Mouse (Mus musculus): Measurements from ENCODE around the gene Hcn2. TPM values are rescaled to one million over a fixed set of nuclear protein-coding genes. Genes with fewer than 3 reads are reported as not detected.

Hcn2 gene
- polyA plus RNA-seq (2012; rRNA removed): 0.70 and 1.3 TPM in 2 replicates
- 0.18 and 0.21 TPM in 2 replicates for polyA plus RNA-seq (2014; fragmentation: Nextera tagmentation; extraction: Ambion mirVana)

- ATAC-seq (ENCODE audit: low FRiP score, low read depth): no peak
- peak within 1 kb of the TSS; percentile 48 for H3K9ac ChIP-seq (ENCODE audit: low read depth, low read length, severe bottlenecking)
- H3K27me3 ChIP-seq (ENCODE audit: control insufficient read depth, insufficient read depth, low read length): peaks cover 43% of the 10 kb centered on the region
- peak within 1 kb of the TSS; percentile 86 for H3K4me2 ChIP-seq (replicated peaks; ENCODE audit: low read depth, low read length, severe bottlenecking)
- no peak for TF ChIP-seq POLR2A (IDR thresholded peaks at IDR 0.05; ENCODE audit: borderline replicate concordance, extremely low read depth, insufficient read depth, insufficient read length)
- 4% methylated on average over 24 of the region's 91 CpGs for WGBS
- H3K27ac ChIP-seq (replicated peaks; ENCODE audit: low read depth, low read length): no peak within 1 kb of the TSS
- H3K4me3 ChIP-seq (replicated peaks; ENCODE audit: low read length): peak within 1 kb of the TSS; percentile 53
- no peak for DNase-seq (ENCODE audit: low spot score)
- peaks cover 9% of the 10 kb centered on the region; the same call in 1 of the 2 replicates for H3K4me1 ChIP-seq (ENCODE audit: control insufficient read depth, insufficient read depth, low read length)
- H3K9me3 ChIP-seq (ENCODE audit: control insufficient read depth, low read length): no peaks in the 10 kb centered on the region
- H3K36me3 ChIP-seq (ENCODE audit: control insufficient read depth, insufficient read depth, low read length): peaks cover 8% of the 10 kb centered on the region
Measured at GRCm38 (mm10) chr10:79716254-79716987, at the start of gene Hcn2. TSS of gene Hcn2 (plus strand) at chr10:79716634.

DNA sequence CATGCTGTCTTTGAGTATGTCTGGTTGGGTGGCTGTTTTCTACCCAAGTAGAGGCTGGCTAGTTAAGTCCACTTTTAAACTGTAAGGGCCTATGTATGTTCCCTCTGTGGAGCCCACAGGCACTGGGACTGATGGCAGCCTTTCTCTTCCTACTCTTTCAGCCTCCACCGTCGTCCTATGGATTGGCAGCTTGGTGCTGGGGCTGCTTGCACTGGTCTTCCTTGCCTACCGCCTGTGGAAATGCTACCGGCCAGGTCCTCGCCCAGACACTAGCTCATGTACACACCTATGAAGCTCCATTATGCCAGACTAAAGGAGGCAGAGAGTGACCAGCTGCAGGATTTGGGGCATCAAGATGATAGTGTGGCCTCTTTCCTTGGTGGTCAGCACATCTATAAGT lies 48.4 kb upstream of the Hcn2 start:
- peaks cover 2% of the 10 kb centered on the region; the same call in 1 of the 2 replicates for H3K36me3 ChIP-seq (ENCODE audit: control insufficient read depth, insufficient read depth, low read length)
- no peaks in the 10 kb centered on the region for H3K27me3 ChIP-seq (ENCODE audit: control insufficient read depth, insufficient read depth, low read length)
- H3K4me1 ChIP-seq (ENCODE audit: control insufficient read depth, insufficient read depth, low read length): peaks cover 6% of the 10 kb centered on the region
- H3K27ac ChIP-seq (replicated peaks; ENCODE audit: low read depth, low read length): no peak overlapping the region
- TF ChIP-seq POLR2A (IDR thresholded peaks at IDR 0.05; ENCODE audit: borderline replicate concordance, extremely low read depth, insufficient read depth, insufficient read length): no peak
- H3K9me3 ChIP-seq (ENCODE audit: control insufficient read depth, low read length): no peaks in the 10 kb centered on the region
- no peak for ATAC-seq (ENCODE audit: low FRiP score, low read depth)
- DNase-seq (ENCODE audit: low spot score): no peak
- no peak overlapping the region for H3K4me2 ChIP-seq (replicated peaks; ENCODE audit: low read depth, low read length, severe bottlenecking)
- WGBS: 79% methylated on average over 5 of the region's 5 CpGs
- no peak overlapping the region for H3K9ac ChIP-seq (ENCODE audit: low read depth, low read length, severe bottlenecking)
- H3K4me3 ChIP-seq (replicated peaks; ENCODE audit: low read length): no peak overlapping the region

DNA sequence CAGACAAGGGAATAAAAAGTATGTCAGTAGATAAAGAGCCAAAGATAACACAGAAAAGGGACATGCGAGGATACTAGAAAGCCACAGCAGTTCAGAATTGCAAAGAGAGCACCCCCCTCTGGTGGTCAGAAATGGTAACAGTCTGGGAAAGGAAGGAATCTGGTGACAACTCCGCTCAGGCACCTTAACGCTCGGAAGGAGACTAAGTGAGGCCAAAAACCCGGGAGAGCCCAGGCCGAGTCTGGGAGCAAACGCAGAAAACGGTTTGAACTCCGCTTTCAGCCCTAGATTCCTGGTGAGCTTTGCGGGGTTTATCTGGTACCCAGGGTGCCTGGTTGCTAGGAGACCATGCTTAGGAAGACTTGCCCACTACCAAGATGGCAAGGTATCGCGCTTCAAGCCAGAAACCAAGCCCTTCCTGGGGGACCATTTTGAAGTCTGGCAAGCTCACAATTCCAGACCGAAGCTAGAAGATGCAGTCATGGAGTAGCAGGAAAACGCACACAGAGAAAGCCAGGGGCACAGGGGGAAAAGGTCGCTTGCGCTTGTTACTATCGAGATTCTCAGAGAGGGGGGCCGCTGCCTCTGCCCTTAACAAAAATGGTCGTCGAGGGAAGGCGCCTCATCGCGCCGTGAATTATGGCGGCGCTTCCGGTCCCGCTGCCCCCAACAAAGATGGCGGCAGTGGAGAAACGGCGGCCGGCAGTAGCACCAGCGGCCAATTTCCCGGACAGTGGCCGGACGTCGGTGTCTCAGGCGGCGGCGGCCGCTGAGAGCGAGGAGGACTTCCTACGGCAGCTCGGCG lies 47.5 kb upstream of the Hcn2 start, which contains the start of gene Tpgs1:
Gene Tpgs1 (plus strand): TSS at position 599 of the 805 bp plus-strand sequence.
- ATAC-seq (ENCODE audit: low FRiP score, low read depth) (peak; percentile 86), DNase-seq (ENCODE audit: low spot score) (peak; percentile 92)
- 0 out of 2 replicates have a peak, but pooled peaks have one; percentile 52 for TF ChIP-seq POLR2A (IDR thresholded peaks at IDR 0.05; ENCODE audit: borderline replicate concordance, extremely low read depth, insufficient read depth, insufficient read length)
- Histone ChIP-seq H3K27me3 (ENCODE audit: control insufficient read depth, insufficient read depth, low read length) (no peaks in the 10 kb centered on the region), H3K36me3 (ENCODE audit: control insufficient read depth, insufficient read depth, low read length) (peaks cover 4% of the 10 kb centered on the region; the same call in 1 of the 2 replicates), H3K9ac (ENCODE audit: low read depth, low read length, severe bottlenecking) (peak within 1 kb of the TSS; percentile 90), H3K4me1 (ENCODE audit: control insufficient read depth, insufficient read depth, low read length) (peaks cover 6% of the 10 kb centered on the region), H3K27ac (replicated peaks; ENCODE audit: low read depth, low read length) (peak within 1 kb of the TSS; percentile 90), H3K9me3 (ENCODE audit: control insufficient read depth, low read length) (no peaks in the 10 kb centered on the region), H3K4me2 (replicated peaks; ENCODE audit: low read depth, low read length, severe bottlenecking) (peak within 1 kb of the TSS; percentile 93), H3K4me3 (replicated peaks; ENCODE audit: low read length) (peak within 1 kb of the TSS; percentile 100)
- 2% methylated on average over 45 of the region's 45 CpGs for WGBS

- Histone ChIP-seq H3K9ac (ENCODE audit: low read depth, low read length, severe bottlenecking) (peak overlapping the region; percentile 90), H3K4me3 (replicated peaks; ENCODE audit: low read length) (peak overlapping the region; percentile 100), H3K36me3 (ENCODE audit: control insufficient read depth, insufficient read depth, low read length) (peaks cover 4% of the 10 kb centered on the region; the same call in 1 of the 2 replicates), H3K4me1 (ENCODE audit: control insufficient read depth, insufficient read depth, low read length) (peaks cover 6% of the 10 kb centered on the region), H3K4me2 (replicated peaks; ENCODE audit: low read depth, low read length, severe bottlenecking) (peak overlapping the region; percentile 93), H3K27ac (replicated peaks; ENCODE audit: low read depth, low read length) (peak overlapping the region; percentile 90), H3K9me3 (ENCODE audit: control insufficient read depth, low read length) (no peaks in the 10 kb centered on the region), H3K27me3 (ENCODE audit: control insufficient read depth, insufficient read depth, low read length) (no peaks in the 10 kb centered on the region)
- peak; percentile 84 for DNase-seq (ENCODE audit: low spot score)
- ATAC-seq (ENCODE audit: low FRiP score, low read depth): peak; percentile 76
- no peak for TF ChIP-seq POLR2A (IDR thresholded peaks at IDR 0.05; ENCODE audit: borderline replicate concordance, extremely low read depth, insufficient read depth, insufficient read length)
- WGBS: under 1% methylated on average over 45 of the region's 47 CpGs
Measured at GRCm38 (mm10) chr10:79669576-79670057, 46.8 kb upstream of the Hcn2 start.
